Mouse (Mus musculus) bone marrow macrophage, adult 2 months (primary cell): ENCODE results near the gene Tmem62. TPM values are rescaled to one million over a fixed set of nuclear protein-coding genes. Genes with fewer than 3 reads are reported as not detected.

ENCODE experiments used
- H3K27ac ChIP-seq: 2 replicates; pipeline ENCODE4 v1.5.1; 2012; ENCODE audit warnings: low read depth, low read length; ENCODE audit not compliant: insufficient read depth
- H3K4me1 ChIP-seq: 2 replicates; pipeline ENCODE4 v1.6.1; 2012; ENCODE audit warnings: low read length; ENCODE audit not compliant: control insufficient read depth, insufficient read depth
- H3K4me3 ChIP-seq: 2 replicates; pipeline ENCODE4 v1.5.1; 2012; ENCODE audit warnings: mild to moderate bottlenecking, low read length, moderate library complexity; ENCODE audit not compliant: insufficient read depth
- CTCF ChIP-seq: IDR thresholded peaks from 2 replicates; pipeline ENCODE4 v1.5.1; 2012; ENCODE audit warnings: low read depth, mild to moderate bottlenecking, low read length, moderate library complexity
- POLR2A ChIP-seq: IDR thresholded peaks from 2 replicates; pipeline ENCODE4 v1.6.1; 2012; ENCODE audit warnings: mild to moderate bottlenecking, low read depth, low read length, borderline replicate concordance
- polyA plus RNA-seq: library from polyadenylated mRNA; stranded (reverse); fragments of >200 nt; gene quantifications from 2 replicates; pipeline ENCODE4 v1.2.4, GENCODE M21; 2012; ENCODE audit not compliant: missing spikeins, insufficient read depth, insufficient read length

Gene Tmem62
- polyA plus RNA-seq, 1 experiment, result 11.4 TPM

DNA sequence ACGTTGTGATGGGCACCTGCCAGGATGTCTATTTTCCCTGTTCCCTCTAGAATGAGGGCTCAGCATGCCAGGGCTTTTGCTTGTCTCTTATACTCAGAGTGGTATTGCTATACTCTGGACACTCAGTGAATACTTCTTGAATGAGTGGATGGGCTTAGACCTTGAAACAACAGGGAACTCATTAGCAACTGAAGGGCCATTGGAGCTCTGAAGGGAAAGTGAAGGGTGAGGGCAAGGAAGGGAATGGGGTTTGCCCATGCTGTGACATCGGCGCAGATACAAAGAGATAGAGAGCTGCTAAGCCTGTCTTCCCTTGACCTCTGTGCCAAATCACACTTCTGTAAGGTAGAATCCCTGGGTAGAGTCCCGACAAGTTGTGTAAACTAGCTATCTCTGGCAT, 68.8 kb downstream of the Tmem62 start:
- H3K4me1 ChIP-seq, result no peaks in the 10 kb centered on the region
- H3K27ac ChIP-seq, result no peak overlapping the region
- no peak for TF ChIP-seq POLR2A
- no peak for TF ChIP-seq CTCF
- H3K4me3 ChIP-seq, result no peak overlapping the region

DNA sequence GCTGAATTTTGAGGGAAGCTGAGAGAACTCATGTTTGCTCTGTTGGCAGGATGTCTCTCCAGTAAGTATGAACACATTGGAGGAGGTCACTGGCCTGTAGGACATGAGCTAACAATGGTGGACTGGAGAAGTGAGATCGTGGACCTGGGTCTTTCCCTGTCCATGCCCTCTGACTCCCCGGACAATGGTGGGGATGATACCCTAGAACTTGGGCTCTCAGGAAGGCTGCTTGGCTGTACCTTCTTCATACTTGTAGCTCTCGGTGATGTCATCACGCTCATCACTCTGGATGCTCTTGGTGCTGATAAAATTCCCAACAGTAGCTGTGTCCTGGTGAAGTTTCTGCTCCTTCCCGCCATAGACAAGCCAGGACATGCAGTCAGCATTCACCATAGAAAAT, 75.4 kb downstream of the Tmem62 start:
- TF ChIP-seq CTCF (no peak), POLR2A (no peak)
- H3K27ac ChIP-seq, result no peak overlapping the region
- H3K4me1 ChIP-seq, result no peaks in the 10 kb centered on the region

DNA sequence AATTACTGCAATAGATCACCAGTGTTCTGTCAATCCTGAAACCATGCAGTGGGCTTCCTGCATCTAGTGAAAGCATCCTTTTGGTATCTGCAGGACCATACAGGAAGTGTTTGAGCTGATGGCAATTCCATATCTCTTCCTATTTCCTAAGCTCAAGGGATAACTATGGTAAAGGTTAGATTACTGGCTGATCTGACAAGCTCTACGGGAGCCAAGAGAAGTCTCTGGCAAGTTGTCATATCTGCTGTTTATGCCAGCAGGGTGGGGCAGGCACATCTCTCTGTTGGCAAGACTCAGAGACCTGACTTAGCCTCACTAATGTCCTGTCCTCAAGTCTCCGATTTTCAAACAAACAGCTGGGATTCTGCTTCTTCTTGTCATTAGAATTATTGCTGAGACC, 77.2 kb downstream of the Tmem62 start:
- TF ChIP-seq POLR2A (no peak), CTCF (no peak)
- H3K27ac ChIP-seq, result no peak overlapping the region
- H3K4me3 ChIP-seq, result no peak overlapping the region
- no peaks in the 10 kb centered on the region for H3K4me1 ChIP-seq

More for the DNA sequence above, 75.4 kb downstream of the Tmem62 start:
- no peak overlapping the region for H3K4me3 ChIP-seq

DNA sequence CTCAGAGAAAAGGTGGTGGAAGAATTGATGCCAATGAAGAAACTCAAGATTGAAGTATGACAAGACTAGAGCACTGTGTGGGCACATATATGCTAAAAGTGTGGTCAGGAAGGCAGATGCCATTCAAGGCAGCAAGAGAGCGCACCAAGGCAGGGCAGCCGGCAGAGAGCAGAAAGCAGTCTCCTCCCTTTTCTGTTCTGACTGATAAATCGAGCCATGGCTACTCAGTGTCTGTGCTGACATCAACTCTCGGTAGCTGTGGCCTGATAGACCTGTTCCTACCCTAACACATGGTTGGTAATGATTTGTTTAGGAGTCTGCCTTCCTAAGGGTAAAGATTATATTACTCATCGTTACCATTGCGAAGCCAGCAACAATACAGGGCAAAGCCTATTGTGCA, 79.1 kb downstream of the Tmem62 start:
- H3K4me3 ChIP-seq, result no peak overlapping the region
- H3K27ac ChIP-seq, result no peak overlapping the region
- no peaks in the 10 kb centered on the region for H3K4me1 ChIP-seq
- TF ChIP-seq POLR2A (no peak), CTCF (no peak)

Other genes with a start within 250 kb of the Tmem62 start
- gene Cdan1, start 126.9 kb upstream of the Tmem62 start, polyA plus RNA-seq, result 12.2 and 15.7 TPM in 2 replicates
- 4.4 and 4.9 TPM in 2 replicates for gene Ttbk2, start 126.4 kb upstream of the Tmem62 start, polyA plus RNA-seq
- 11.2 and 14.9 TPM in 2 replicates for gene Ubr1, start 6.3 kb upstream of the Tmem62 start, polyA plus RNA-seq
- gene Ccndbp1, start 31.4 kb downstream of the Tmem62 start, polyA plus RNA-seq, result 69.8 and 70.8 TPM in 2 replicates
- gene Epb42, start 60.1 kb downstream of the Tmem62 start, polyA plus RNA-seq, result not detected in 2 replicates
- not detected in 2 replicates for gene Tgm5, start 108.8 kb downstream of the Tmem62 start, polyA plus RNA-seq
- gene Tgm7, start 132.8 kb downstream of the Tmem62 start, polyA plus RNA-seq, result not detected in 2 replicates
- gene Adal, start 163.4 kb downstream of the Tmem62 start, polyA plus RNA-seq, result 6.0 and 7.6 TPM in 2 replicates
- gene Lcmt2, start 163.6 kb downstream of the Tmem62 start, polyA plus RNA-seq, result 5.9 and 6.2 TPM in 2 replicates
- gene Tubgcp4, start 193.6 kb downstream of the Tmem62 start, polyA plus RNA-seq, result 61.9 and 68.4 TPM in 2 replicates
- 27.5 and 28.5 TPM in 2 replicates for gene Zscan29, start 194.1 kb downstream of the Tmem62 start, polyA plus RNA-seq